Mouse (Mus musculus): ENCODE results near the gene Prn. TPM values are rescaled to one million over a fixed set of nuclear protein-coding genes. Genes with fewer than 3 reads are reported as not detected.

Prn gene
- polyA plus RNA-seq, 1 experiment from 2014 or later = not detected

GRCm38 (mm10) chr2:131881766-131882165 lies 28.0 kb upstream of the Prn start:
- WGBS = 64% methylated on average over 4 of the region's 4 CpGs
- Histone ChIP-seq H3K9me3 (ENCODE audit: control insufficient read depth, low read length) (no peaks in the 10 kb centered on the region), H3K27ac (ENCODE audit: low read depth, low read length) (no peak overlapping the region), H3K4me2 (ENCODE audit: low read depth, low read length) (no peak overlapping the region), H3K9ac (replicated peaks; ENCODE audit: low read depth, low read length) (no peak overlapping the region), H3K4me3 (ENCODE audit: low read depth, low read length) (no peak overlapping the region), H3K36me3 (ENCODE audit: control insufficient read depth, insufficient read depth, low read length) (no peaks in the 10 kb centered on the region), H3K27me3 (ENCODE audit: control insufficient read depth, insufficient read depth, low read length) (no peaks in the 10 kb centered on the region), H3K4me1 (ENCODE audit: control insufficient read depth, insufficient read depth, low read length) (no peaks in the 10 kb centered on the region)
- no peak for ATAC-seq (ENCODE audit: low read depth)

GRCm38 (mm10) chr2:131883136-131883535 lies 26.6 kb upstream of the Prn start:
- WGBS = 59% methylated on average over 2 of the region's 2 CpGs
- no peaks in the 10 kb centered on the region for H3K4me1 ChIP-seq (ENCODE audit: control insufficient read depth, insufficient read depth, low read length)
- H3K9ac ChIP-seq (replicated peaks; ENCODE audit: low read depth, low read length) = no peak overlapping the region
- H3K27me3 ChIP-seq (ENCODE audit: control insufficient read depth, insufficient read depth, low read length) = no peaks in the 10 kb centered on the region
- no peak for ATAC-seq (ENCODE audit: low read depth)
- H3K9me3 ChIP-seq (ENCODE audit: control insufficient read depth, low read length) = no peaks in the 10 kb centered on the region
- H3K4me3 ChIP-seq (ENCODE audit: low read depth, low read length) = no peak overlapping the region
- H3K27ac ChIP-seq (ENCODE audit: low read depth, low read length) = no peak overlapping the region
- no peak overlapping the region for H3K4me2 ChIP-seq (ENCODE audit: low read depth, low read length)
- no peaks in the 10 kb centered on the region for H3K36me3 ChIP-seq (ENCODE audit: control insufficient read depth, insufficient read depth, low read length)

GRCm38 (mm10) chr2:131886503-131887160 lies 23.1 kb upstream of the Prn start:
- Histone ChIP-seq H3K4me2 (ENCODE audit: low read depth, low read length) (no peak overlapping the region), H3K36me3 (ENCODE audit: control insufficient read depth, insufficient read depth, low read length) (no peaks in the 10 kb centered on the region), H3K9me3 (ENCODE audit: control insufficient read depth, low read length) (no peaks in the 10 kb centered on the region), H3K9ac (replicated peaks; ENCODE audit: low read depth, low read length) (no peak overlapping the region), H3K27me3 (ENCODE audit: control insufficient read depth, insufficient read depth, low read length) (no peaks in the 10 kb centered on the region), H3K4me3 (ENCODE audit: low read depth, low read length) (no peak overlapping the region), H3K27ac (ENCODE audit: low read depth, low read length) (no peak overlapping the region), H3K4me1 (ENCODE audit: control insufficient read depth, insufficient read depth, low read length) (no peaks in the 10 kb centered on the region)
- no peak for ATAC-seq (ENCODE audit: low read depth)
- WGBS = 96% methylated on average over 6 of the region's 6 CpGs

- Histone ChIP-seq H3K4me2 (ENCODE audit: low read depth, low read length) (no peak overlapping the region), H3K4me3 (ENCODE audit: low read depth, low read length) (no peak overlapping the region), H3K9me3 (ENCODE audit: control insufficient read depth, low read length) (no peaks in the 10 kb centered on the region), H3K9ac (replicated peaks; ENCODE audit: low read depth, low read length) (no peak overlapping the region), H3K27me3 (ENCODE audit: control insufficient read depth, insufficient read depth, low read length) (no peaks in the 10 kb centered on the region), H3K27ac (ENCODE audit: low read depth, low read length) (no peak overlapping the region), H3K4me1 (ENCODE audit: control insufficient read depth, insufficient read depth, low read length) (0 out of 2 replicates have a peak, but pooled peaks cover 2% of the 10 kb centered on the region), H3K36me3 (ENCODE audit: control insufficient read depth, insufficient read depth, low read length) (no peaks in the 10 kb centered on the region)
- WGBS = 83% methylated on average over 7 of the region's 7 CpGs
- no peak for ATAC-seq (ENCODE audit: low read depth)
Observed at GRCm38 (mm10) chr2:131888233-131888632, 21.5 kb upstream of the Prn start.

- no peak overlapping the region for H3K4me3 ChIP-seq (ENCODE audit: low read depth, low read length)
- WGBS = 25% methylated on average over 5 of the region's 5 CpGs
- ATAC-seq (ENCODE audit: low read depth) = no peak
- no peaks in the 10 kb centered on the region for H3K9me3 ChIP-seq (ENCODE audit: control insufficient read depth, low read length)
- no peak overlapping the region for H3K4me2 ChIP-seq (ENCODE audit: low read depth, low read length)
- no peak overlapping the region for H3K9ac ChIP-seq (replicated peaks; ENCODE audit: low read depth, low read length)
- no peaks in the 10 kb centered on the region for H3K36me3 ChIP-seq (ENCODE audit: control insufficient read depth, insufficient read depth, low read length)
- H3K4me1 ChIP-seq (ENCODE audit: control insufficient read depth, insufficient read depth, low read length) = 0 out of 2 replicates have a peak, but pooled peaks cover 2% of the 10 kb centered on the region
- H3K27ac ChIP-seq (ENCODE audit: low read depth, low read length) = no peak overlapping the region
- no peaks in the 10 kb centered on the region for H3K27me3 ChIP-seq (ENCODE audit: control insufficient read depth, insufficient read depth, low read length)
Observed at GRCm38 (mm10) chr2:131892534-131892933, 17.2 kb upstream of the Prn start.

GRCm38 (mm10) chr2:131895106-131895505 lies 14.7 kb upstream of the Prn start:
- no peaks in the 10 kb centered on the region for H3K36me3 ChIP-seq (ENCODE audit: control insufficient read depth, insufficient read depth, low read length)
- no peak overlapping the region for H3K4me3 ChIP-seq (ENCODE audit: low read depth, low read length)
- H3K4me1 ChIP-seq (ENCODE audit: control insufficient read depth, insufficient read depth, low read length) = 0 out of 2 replicates have a peak, but pooled peaks cover 2% of the 10 kb centered on the region
- no peaks in the 10 kb centered on the region for H3K27me3 ChIP-seq (ENCODE audit: control insufficient read depth, insufficient read depth, low read length)
- no peak for ATAC-seq (ENCODE audit: low read depth)
- 87% methylated on average over 2 of the region's 2 CpGs for WGBS
- H3K4me2 ChIP-seq (ENCODE audit: low read depth, low read length) = no peak overlapping the region
- no peaks in the 10 kb centered on the region for H3K9me3 ChIP-seq (ENCODE audit: control insufficient read depth, low read length)
- H3K27ac ChIP-seq (ENCODE audit: low read depth, low read length) = no peak overlapping the region
- H3K9ac ChIP-seq (replicated peaks; ENCODE audit: low read depth, low read length) = no peak overlapping the region

GRCm38 (mm10) chr2:131896011-131896410 lies 13.7 kb upstream of the Prn start:
- 75% methylated on average over 4 of the region's 4 CpGs for WGBS
- Histone ChIP-seq H3K36me3 (ENCODE audit: control insufficient read depth, insufficient read depth, low read length) (no peaks in the 10 kb centered on the region), H3K27ac (ENCODE audit: low read depth, low read length) (no peak overlapping the region), H3K4me2 (ENCODE audit: low read depth, low read length) (no peak overlapping the region), H3K9ac (replicated peaks; ENCODE audit: low read depth, low read length) (no peak overlapping the region), H3K9me3 (ENCODE audit: control insufficient read depth, low read length) (no peaks in the 10 kb centered on the region), H3K4me1 (ENCODE audit: control insufficient read depth, insufficient read depth, low read length) (0 out of 2 replicates have a peak, but pooled peaks cover 2% of the 10 kb centered on the region), H3K4me3 (ENCODE audit: low read depth, low read length) (no peak overlapping the region), H3K27me3 (ENCODE audit: control insufficient read depth, insufficient read depth, low read length) (no peaks in the 10 kb centered on the region)
- ATAC-seq (ENCODE audit: low read depth) = no peak

GRCm38 (mm10) chr2:131897336-131898109 lies 12.2 kb upstream of the Prn start:
- no peak overlapping the region for H3K9ac ChIP-seq (replicated peaks; ENCODE audit: low read depth, low read length)
- no peaks in the 10 kb centered on the region for H3K9me3 ChIP-seq (ENCODE audit: control insufficient read depth, low read length)
- H3K4me1 ChIP-seq (ENCODE audit: control insufficient read depth, insufficient read depth, low read length) = no peaks in the 10 kb centered on the region
- no peak overlapping the region for H3K4me3 ChIP-seq (ENCODE audit: low read depth, low read length)
- no peak overlapping the region for H3K4me2 ChIP-seq (ENCODE audit: low read depth, low read length)
- H3K27ac ChIP-seq (ENCODE audit: low read depth, low read length) = no peak overlapping the region
- 89% methylated on average over 12 of the region's 12 CpGs for WGBS
- H3K36me3 ChIP-seq (ENCODE audit: control insufficient read depth, insufficient read depth, low read length) = no peaks in the 10 kb centered on the region
- no peak for ATAC-seq (ENCODE audit: low read depth)
- no peaks in the 10 kb centered on the region for H3K27me3 ChIP-seq (ENCODE audit: control insufficient read depth, insufficient read depth, low read length)

GRCm38 (mm10) chr2:131902423-131902822 lies 7.3 kb upstream of the Prn start:
- H3K9me3 ChIP-seq (ENCODE audit: control insufficient read depth, low read length) = no peaks in the 10 kb centered on the region
- 39% methylated on average over 1 of the region's 3 CpGs for WGBS
- H3K4me3 ChIP-seq (ENCODE audit: low read depth, low read length) = no peak overlapping the region
- no peak overlapping the region for H3K9ac ChIP-seq (replicated peaks; ENCODE audit: low read depth, low read length)
- no peak overlapping the region for H3K4me2 ChIP-seq (ENCODE audit: low read depth, low read length)
- no peak for ATAC-seq (ENCODE audit: low read depth)
- no peak overlapping the region for H3K27ac ChIP-seq (ENCODE audit: low read depth, low read length)
- H3K36me3 ChIP-seq (ENCODE audit: control insufficient read depth, insufficient read depth, low read length) = no peaks in the 10 kb centered on the region
- no peaks in the 10 kb centered on the region for H3K4me1 ChIP-seq (ENCODE audit: control insufficient read depth, insufficient read depth, low read length)
- H3K27me3 ChIP-seq (ENCODE audit: control insufficient read depth, insufficient read depth, low read length) = no peaks in the 10 kb centered on the region

Measured in neural tube, embryonic 14.5 days (tissue).